Comparison of ENCODE assay signal across 28 mouse cellular contexts in the genomic region with DNA sequence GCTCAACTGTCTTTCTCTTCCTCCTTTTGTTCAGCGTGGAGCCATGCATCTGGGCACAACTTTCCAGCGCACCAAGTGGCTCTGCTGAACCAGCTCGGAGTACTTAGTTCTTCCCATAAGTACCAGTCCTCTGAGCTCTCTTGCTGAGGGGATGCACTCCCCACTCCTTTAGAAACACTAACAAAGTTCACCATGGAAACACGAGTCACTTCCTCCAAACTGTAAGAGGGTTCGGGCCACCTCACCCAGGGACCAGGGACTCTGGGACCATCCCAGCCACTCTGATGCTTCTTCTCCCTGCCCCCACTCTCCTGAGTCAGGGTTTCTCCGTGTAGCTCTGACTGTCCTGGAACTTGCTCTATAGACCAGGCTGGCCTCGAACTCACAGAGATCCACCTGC.
"Had no signal": no experiment of that assay in that cellular context is flagged by ENCODE, and none has a peak within 500 bp of the region (broad histone marks: within the 10 kb centered on the region; RNA-seq: fewer than 3 reads in every experiment).

No protein-coding gene starts in this region.

- H3K27me3 ChIP-seq: heart, embryonic 15.5 days; limb, embryonic 13.5 days; limb, embryonic 15.5 days; liver, embryonic 12.5 days had no signal

- H3K9me3 ChIP-seq: heart, embryonic 13.5 days; heart, embryonic 15.5 days; hindbrain, embryonic 10.5 days; hindbrain, embryonic 13.5 days; hindbrain, embryonic 15.5 days; kidney, embryonic 15.5 days; limb, embryonic 15.5 days; liver, embryonic 12.5 days had no signal

- H3K9ac ChIP-seq: heart, embryonic 13.5 days; heart, embryonic 15.5 days; hindbrain, embryonic 13.5 days; hindbrain, embryonic 15.5 days; kidney, embryonic 15.5 days; limb, embryonic 13.5 days; limb, embryonic 15.5 days; liver, embryonic 12.5 days; liver, embryonic 14.5 days had no signal

- H3K36me3 ChIP-seq: heart, embryonic 13.5 days; heart, embryonic 15.5 days; hindbrain, embryonic 10.5 days; hindbrain, embryonic 13.5 days; hindbrain, embryonic 15.5 days; kidney, embryonic 15.5 days; limb, embryonic 13.5 days; limb, embryonic 15.5 days; liver, embryonic 12.5 days had no signal

- H3K4me1 ChIP-seq: liver, embryonic 12.5 days had no signal

- H3K4me3 ChIP-seq: gastrocnemius, adult 2 months; heart, adult 2 months; heart, embryonic 13.5 days; heart, embryonic 15.5 days; hindbrain, embryonic 10.5 days; hindbrain, embryonic 13.5 days; hindbrain, embryonic 15.5 days; kidney, embryonic 15.5 days; limb, embryonic 13.5 days; limb, embryonic 15.5 days; liver, embryonic 12.5 days had no signal

- H3K4me2 ChIP-seq: heart, embryonic 11.5 days; heart, embryonic 13.5 days; heart, embryonic 15.5 days; hindbrain, embryonic 13.5 days; hindbrain, embryonic 15.5 days; kidney, embryonic 15.5 days; limb, embryonic 13.5 days; limb, embryonic 15.5 days; liver, embryonic 12.5 days had no signal

- H3K27ac ChIP-seq: gastrocnemius, adult 2 months; heart, adult 2 months; heart, embryonic 13.5 days; heart, embryonic 15.5 days; hindbrain, embryonic 10.5 days; hindbrain, embryonic 13.5 days; hindbrain, embryonic 15.5 days; hindbrain, postnatal 0 days; kidney, embryonic 15.5 days; kidney, postnatal 0 days; limb, embryonic 13.5 days; limb, embryonic 15.5 days; liver, embryonic 12.5 days; liver, embryonic 14.5 days had no signal

- ATAC-seq: hindbrain, postnatal 0 days; intestine, embryonic 16.5 days; liver, embryonic 12.5 days had no signal

- DNase-seq: gastrocnemius, adult 2 months; gastrocnemius, postnatal 10 days; gastrocnemius, postnatal 25 days; heart, adult 2 months; heart, postnatal 14 days; heart, postnatal 4 days; kidney, adult 11 months; kidney, adult 2 months; kidney, adult 9 months; kidney, postnatal 14 days; kidney, postnatal 36 days; layer of hippocampus, adult 9-11 months; layer of hippocampus, postnatal 36 days; left cerebral cortex, postnatal 4 days had no signal
